Mouse (Mus musculus) testis, adult 2 months (tissue): ENCODE results near the gene Cldn19. TPM values are rescaled to one million over a fixed set of nuclear protein-coding genes. Genes with fewer than 3 reads are reported as not detected.

Experiments used
- H3K27ac ChIP-seq: fragments of 200-500 bp; 2 replicates; pipeline ENCODE4 v1.5.1; 2012; ENCODE audit warnings: low read depth, low read length; ENCODE audit not compliant: control insufficient read depth, insufficient read depth
- H3K27me3 ChIP-seq: fragments of 200-500 bp; 2 replicates; pipeline ENCODE4 v1.6.1; 2012; ENCODE audit warnings: mild to moderate bottlenecking, low read length, moderate library complexity; ENCODE audit not compliant: control insufficient read depth, insufficient read depth
- H3K36me3 ChIP-seq: fragments of 200-500 bp; 2 replicates; pipeline ENCODE4 v1.6.1; 2012; ENCODE audit warnings: mild to moderate bottlenecking, low read length; ENCODE audit not compliant: control insufficient read depth, insufficient read depth
- H3K4me1 ChIP-seq: fragments of 200-500 bp; 2 replicates; pipeline ENCODE4 v1.6.1; 2012; ENCODE audit warnings: low read length; ENCODE audit not compliant: control insufficient read depth, insufficient read depth
- H3K4me3 ChIP-seq: fragments of 200-500 bp; 2 replicates; pipeline ENCODE4 v1.5.1; 2012; ENCODE audit warnings: low read depth, mild to moderate bottlenecking, low read length, moderate library complexity, mixed read lengths; ENCODE audit not compliant: control insufficient read depth
- CTCF ChIP-seq: fragments of 200-500 bp; IDR thresholded peaks from 2 replicates; pipeline ENCODE4 v1.5.1; 2012; ENCODE audit warnings: low read depth, mild to moderate bottlenecking, inconsistent platforms, low read length, moderate library complexity; ENCODE audit not compliant: control insufficient read depth, insufficient read depth, insufficient replicate concordance
- POLR2A ChIP-seq: fragments of 200-500 bp; IDR thresholded peaks from 2 replicates; pipeline ENCODE4 v1.6.1; 2012; ENCODE audit warnings: low read depth, mild to moderate bottlenecking, inconsistent platforms, low read length, moderate library complexity; ENCODE audit not compliant: control insufficient read depth
- polyA plus RNA-seq: library from polyadenylated mRNA; depleted of rRNA; stranded (reverse); fragments of >200 nt; gene quantifications from 2 replicates; pipeline ENCODE4 v1.2.3, GENCODE M21; 2012; rRNA removed

The Cldn19 gene
- polyA plus RNA-seq, 1 experiment: not detected

GRCm38 (mm10) chr4:119305418-119305817, 50.2 kb downstream of the Cldn19 start:
- Histone ChIP-seq H3K4me3 (no peak overlapping the region), H3K27ac (no peak overlapping the region), H3K27me3 (no peaks in the 10 kb centered on the region), H3K36me3 (no peaks in the 10 kb centered on the region), H3K4me1 (no peaks in the 10 kb centered on the region)
- TF ChIP-seq POLR2A (no peak), CTCF (no peak)

Other genes starting within 250 kb of the Cldn19 start
- 6.9 and 7.1 TPM in 2 replicates for gene Slc2a1, start 146.7 kb upstream of the Cldn19 start, polyA plus RNA-seq
- 25.9 and 28.6 TPM in 2 replicates for gene Zfp691, start 81.2 kb upstream of the Cldn19 start, polyA plus RNA-seq
- 0.17 and 0.18 TPM in 2 replicates for gene Ermap, start 65.4 kb upstream of the Cldn19 start, polyA plus RNA-seq
- 186 and 207 TPM in 2 replicates for gene Svbp, start 60.1 kb upstream of the Cldn19 start, polyA plus RNA-seq
- 114 and 136 TPM in 2 replicates for gene Tmem269, start 37.2 kb upstream of the Cldn19 start, polyA plus RNA-seq
- 14.1 and 18.6 TPM in 2 replicates for gene AU022252, start 22.7 kb upstream of the Cldn19 start, polyA plus RNA-seq
- gene P3h1, start 22.5 kb upstream of the Cldn19 start, polyA plus RNA-seq: 10.4 and 11.9 TPM in 2 replicates
- 821 and 914 TPM in 2 replicates for gene Ybx1, start 39.2 kb downstream of the Cldn19 start, polyA plus RNA-seq
- gene Ppih, start 65.1 kb downstream of the Cldn19 start, polyA plus RNA-seq: 20.1 and 28.9 TPM in 2 replicates
- 182 and 206 TPM in 2 replicates for gene Ccdc30, start 160.1 kb downstream of the Cldn19 start, polyA plus RNA-seq
- 4.8 and 5.3 TPM in 2 replicates for gene Ppcs, start 167.0 kb downstream of the Cldn19 start, polyA plus RNA-seq
- 89.5 and 104 TPM in 2 replicates for gene Zmynd12, start 167.4 kb downstream of the Cldn19 start, polyA plus RNA-seq
- 0.46 and 0.65 TPM in 2 replicates for gene Rimkla, start 237.2 kb downstream of the Cldn19 start, polyA plus RNA-seq